Mouse (Mus musculus): ENCODE results near the gene Paqr7. TPM values are rescaled to one million over a fixed set of nuclear protein-coding genes. Genes with fewer than 3 reads are reported as not detected.

Paqr7 gene
- polyA plus RNA-seq, 1 experiment from 2014 or later = 4.3 TPM

GRCm38 (mm10) chr4:134480864-134481263 is 15.6 kb upstream of the Paqr7 start:
- DNase-seq (ENCODE audit: low spot score) (peak; percentile 71), ATAC-seq (peak; percentile 22; the same call in 1 of the 2 replicates)
- Histone ChIP-seq H3K4me1 (ENCODE audit: control insufficient read depth, insufficient read depth, low read length) (no peaks in the 10 kb centered on the region), H3K4me2 (ENCODE audit: low read length) (no peak overlapping the region), H3K27ac (ENCODE audit: low read depth, low read length) (no peak overlapping the region), H3K27me3 (replicated peaks; ENCODE audit: control insufficient read depth, insufficient read depth, low read length) (no peaks in the 10 kb centered on the region), H3K36me3 (ENCODE audit: control insufficient read depth, insufficient read depth, low read length) (peaks cover 16% of the 10 kb centered on the region), H3K4me3 (ENCODE audit: low read depth, low read length) (no peak overlapping the region), H3K9me3 (replicated peaks; ENCODE audit: control insufficient read depth, low read length) (no peaks in the 10 kb centered on the region), H3K9ac (ENCODE audit: low read length) (no peak overlapping the region)
- 22% methylated on average over 6 of the region's 6 CpGs for WGBS

GRCm38 (mm10) chr4:134481270-134481669 is 15.2 kb upstream of the Paqr7 start:
- Histone ChIP-seq H3K27me3 (replicated peaks; ENCODE audit: control insufficient read depth, insufficient read depth, low read length) (no peaks in the 10 kb centered on the region), H3K4me2 (ENCODE audit: low read length) (no peak overlapping the region), H3K27ac (ENCODE audit: low read depth, low read length) (no peak overlapping the region), H3K9me3 (replicated peaks; ENCODE audit: control insufficient read depth, low read length) (no peaks in the 10 kb centered on the region), H3K4me3 (ENCODE audit: low read depth, low read length) (no peak overlapping the region), H3K36me3 (ENCODE audit: control insufficient read depth, insufficient read depth, low read length) (peaks cover 12% of the 10 kb centered on the region), H3K9ac (ENCODE audit: low read length) (no peak overlapping the region), H3K4me1 (ENCODE audit: control insufficient read depth, insufficient read depth, low read length) (no peaks in the 10 kb centered on the region)
- ATAC-seq (no peak), DNase-seq (ENCODE audit: low spot score) (no peak)
- 56% methylated on average over 6 of the region's 6 CpGs for WGBS

GRCm38 (mm10) chr4:134482442-134482841 is 14.1 kb upstream of the Paqr7 start:
- Histone ChIP-seq H3K4me2 (ENCODE audit: low read length) (no peak overlapping the region), H3K27ac (ENCODE audit: low read depth, low read length) (no peak overlapping the region), H3K9me3 (replicated peaks; ENCODE audit: control insufficient read depth, low read length) (no peaks in the 10 kb centered on the region), H3K27me3 (replicated peaks; ENCODE audit: control insufficient read depth, insufficient read depth, low read length) (no peaks in the 10 kb centered on the region), H3K4me3 (ENCODE audit: low read depth, low read length) (no peak overlapping the region), H3K9ac (ENCODE audit: low read length) (no peak overlapping the region), H3K36me3 (ENCODE audit: control insufficient read depth, insufficient read depth, low read length) (no peaks in the 10 kb centered on the region; the same call in 1 of the 2 replicates), H3K4me1 (ENCODE audit: control insufficient read depth, insufficient read depth, low read length) (no peaks in the 10 kb centered on the region)
- WGBS = 75% methylated on average over 8 of the region's 8 CpGs
- no peak for ATAC-seq
- no peak for DNase-seq (ENCODE audit: low spot score)

GRCm38 (mm10) chr4:134483078-134483688 is 13.3 kb upstream of the Paqr7 start:
- H3K36me3 ChIP-seq (ENCODE audit: control insufficient read depth, insufficient read depth, low read length) = no peaks in the 10 kb centered on the region
- H3K4me1 ChIP-seq (ENCODE audit: control insufficient read depth, insufficient read depth, low read length) = no peaks in the 10 kb centered on the region
- H3K4me3 ChIP-seq (ENCODE audit: low read depth, low read length) = no peak overlapping the region
- H3K4me2 ChIP-seq (ENCODE audit: low read length) = no peak overlapping the region
- no peak for ATAC-seq
- no peaks in the 10 kb centered on the region for H3K27me3 ChIP-seq (replicated peaks; ENCODE audit: control insufficient read depth, insufficient read depth, low read length)
- H3K27ac ChIP-seq (ENCODE audit: low read depth, low read length) = no peak overlapping the region
- H3K9ac ChIP-seq (ENCODE audit: low read length) = no peak overlapping the region
- H3K9me3 ChIP-seq (replicated peaks; ENCODE audit: control insufficient read depth, low read length) = no peaks in the 10 kb centered on the region
- DNase-seq (ENCODE audit: low spot score) = no peak
- 64% methylated on average over 6 of the region's 6 CpGs for WGBS

- ATAC-seq (no peak), DNase-seq (ENCODE audit: low spot score) (no peak)
- H3K9ac ChIP-seq (ENCODE audit: low read length) = no peak overlapping the region
Observed at GRCm38 (mm10) chr4:134483696-134484095, 12.8 kb upstream of the Paqr7 start.

GRCm38 (mm10) chr4:134484231-134484630 is 12.3 kb upstream of the Paqr7 start:
- Histone ChIP-seq H3K4me3 (ENCODE audit: low read depth, low read length) (no peak overlapping the region), H3K9ac (ENCODE audit: low read length) (no peak overlapping the region), H3K4me1 (ENCODE audit: control insufficient read depth, insufficient read depth, low read length) (no peaks in the 10 kb centered on the region), H3K36me3 (ENCODE audit: control insufficient read depth, insufficient read depth, low read length) (no peaks in the 10 kb centered on the region), H3K27me3 (replicated peaks; ENCODE audit: control insufficient read depth, insufficient read depth, low read length) (no peaks in the 10 kb centered on the region), H3K9me3 (replicated peaks; ENCODE audit: control insufficient read depth, low read length) (no peaks in the 10 kb centered on the region), H3K4me2 (ENCODE audit: low read length) (no peak overlapping the region), H3K27ac (ENCODE audit: low read depth, low read length) (no peak overlapping the region)
- 87% methylated on average over 10 of the region's 10 CpGs for WGBS
- ATAC-seq (no peak), DNase-seq (ENCODE audit: low spot score) (no peak)

More at GRCm38 (mm10) chr4:134483696-134484095, 12.8 kb upstream of the Paqr7 start:
- Histone ChIP-seq H3K27me3 (replicated peaks; ENCODE audit: control insufficient read depth, insufficient read depth, low read length) (no peaks in the 10 kb centered on the region), H3K4me1 (ENCODE audit: control insufficient read depth, insufficient read depth, low read length) (no peaks in the 10 kb centered on the region), H3K4me2 (ENCODE audit: low read length) (no peak overlapping the region), H3K9me3 (replicated peaks; ENCODE audit: control insufficient read depth, low read length) (no peaks in the 10 kb centered on the region), H3K4me3 (ENCODE audit: low read depth, low read length) (no peak overlapping the region), H3K36me3 (ENCODE audit: control insufficient read depth, insufficient read depth, low read length) (no peaks in the 10 kb centered on the region), H3K27ac (ENCODE audit: low read depth, low read length) (no peak overlapping the region)
- 49% methylated on average over 6 of the region's 6 CpGs for WGBS

- no peaks in the 10 kb centered on the region for H3K27me3 ChIP-seq (replicated peaks; ENCODE audit: control insufficient read depth, insufficient read depth, low read length)
- no peaks in the 10 kb centered on the region for H3K4me1 ChIP-seq (ENCODE audit: control insufficient read depth, insufficient read depth, low read length)
- H3K9me3 ChIP-seq (replicated peaks; ENCODE audit: control insufficient read depth, low read length) = no peaks in the 10 kb centered on the region
- WGBS = 84% methylated on average over 5 of the region's 5 CpGs
- ATAC-seq = no peak
- no peak overlapping the region for H3K4me3 ChIP-seq (ENCODE audit: low read depth, low read length)
- no peak overlapping the region for H3K9ac ChIP-seq (ENCODE audit: low read length)
- DNase-seq (ENCODE audit: low spot score) = no peak
- H3K4me2 ChIP-seq (ENCODE audit: low read length) = no peak overlapping the region
- H3K27ac ChIP-seq (ENCODE audit: low read depth, low read length) = no peak overlapping the region
- no peaks in the 10 kb centered on the region for H3K36me3 ChIP-seq (ENCODE audit: control insufficient read depth, insufficient read depth, low read length)
Observed at GRCm38 (mm10) chr4:134485151-134485900, 11.2 kb upstream of the Paqr7 start.

GRCm38 (mm10) chr4:134488211-134488610 is 8.3 kb upstream of the Paqr7 start:
- Histone ChIP-seq H3K27ac (ENCODE audit: low read depth, low read length) (no peak overlapping the region), H3K9ac (ENCODE audit: low read length) (no peak overlapping the region), H3K9me3 (replicated peaks; ENCODE audit: control insufficient read depth, low read length) (no peaks in the 10 kb centered on the region), H3K36me3 (ENCODE audit: control insufficient read depth, insufficient read depth, low read length) (no peaks in the 10 kb centered on the region), H3K4me3 (ENCODE audit: low read depth, low read length) (no peak overlapping the region), H3K27me3 (replicated peaks; ENCODE audit: control insufficient read depth, insufficient read depth, low read length) (no peaks in the 10 kb centered on the region), H3K4me1 (ENCODE audit: control insufficient read depth, insufficient read depth, low read length) (no peaks in the 10 kb centered on the region), H3K4me2 (ENCODE audit: low read length) (no peak overlapping the region)
- WGBS = 96% methylated on average over 5 of the region's 5 CpGs
- ATAC-seq = no peak
- DNase-seq (ENCODE audit: low spot score) = no peak

- DNase-seq (ENCODE audit: low spot score) = no peak
- Histone ChIP-seq H3K4me1 (ENCODE audit: control insufficient read depth, insufficient read depth, low read length) (no peaks in the 10 kb centered on the region), H3K27me3 (replicated peaks; ENCODE audit: control insufficient read depth, insufficient read depth, low read length) (no peaks in the 10 kb centered on the region), H3K9ac (ENCODE audit: low read length) (no peak overlapping the region), H3K36me3 (ENCODE audit: control insufficient read depth, insufficient read depth, low read length) (no peaks in the 10 kb centered on the region), H3K9me3 (replicated peaks; ENCODE audit: control insufficient read depth, low read length) (no peaks in the 10 kb centered on the region), H3K4me3 (ENCODE audit: low read depth, low read length) (no peak overlapping the region), H3K4me2 (ENCODE audit: low read length) (no peak overlapping the region), H3K27ac (ENCODE audit: low read depth, low read length) (no peak overlapping the region)
- no peak for ATAC-seq
- WGBS = 93% methylated on average over 11 of the region's 11 CpGs
Observed at GRCm38 (mm10) chr4:134489986-134490665, 6.4 kb upstream of the Paqr7 start.

All from forebrain, embryonic 14.5 days (tissue).